Mouse (Mus musculus) lung, postnatal 0 days (tissue): Measurements from ENCODE around the gene Dbndd1. TPM values are rescaled to one million over a fixed set of nuclear protein-coding genes. Genes with fewer than 3 reads are reported as not detected.
"Not testable (repeated sequence)": the region's sequence is repeated elsewhere in the genome, so short reads cannot be mapped to it uniquely, and the experiment has no call there.

ENCODE experiments used
- ATAC-seq: fragments of 200-750 bp; cut with Nextera tagmentation; 2 replicates; pipeline ENCODE4 v1.8.0; 2017; ENCODE audit warnings: moderate library complexity
- DNase-seq: peaks from one replicate; pipeline ENCODE4 v3.0.0-alpha.2; 2016; ENCODE audit warnings: low spot score
- H3K27ac ChIP-seq: fragments of 300-500 bp; sonication (generic); 2 replicates; pipeline ENCODE4 v1.5.1; 2014; ENCODE audit warnings: antibody characterized with exemption, mild to moderate bottlenecking, low read length, mixed read lengths
- H3K27me3 ChIP-seq: fragments of 300-500 bp; sonication (generic); replicated peaks from 2 replicates; pipeline ENCODE4 v1.6.1; 2014; ENCODE audit warnings: low read length, mixed read lengths; ENCODE audit not compliant: insufficient read depth
- H3K36me3 ChIP-seq: fragments of 300-500 bp; sonication (generic); 2 replicates; pipeline ENCODE4 v1.6.1; 2014; ENCODE audit warnings: low read length, mixed read lengths; ENCODE audit not compliant: insufficient read depth
- H3K4me1 ChIP-seq: fragments of 300-500 bp; sonication (generic); 2 replicates; pipeline ENCODE4 v1.6.1; 2014; ENCODE audit warnings: antibody characterized with exemption, low read depth, low read length, mixed read lengths; ENCODE audit not compliant: insufficient read depth
- H3K4me2 ChIP-seq: fragments of 300-500 bp; sonication (generic); replicated peaks from 2 replicates; pipeline ENCODE4 v1.6.1; 2014; ENCODE audit warnings: low read depth, mild to moderate bottlenecking, low read length, moderate library complexity, mixed read lengths
- H3K4me3 ChIP-seq: fragments of 300-500 bp; sonication (generic); 2 replicates; pipeline ENCODE4 v1.5.1; 2014; ENCODE audit warnings: low read depth, low read length
- H3K9ac ChIP-seq: fragments of 300-500 bp; sonication (generic); replicated peaks from 2 replicates; pipeline ENCODE4 v1.6.1; 2014; ENCODE audit warnings: low read depth, mild to moderate bottlenecking
- H3K9me3 ChIP-seq: fragments of 300-500 bp; sonication (generic); 2 replicates; pipeline ENCODE4 v1.6.1; 2016; ENCODE audit warnings: low read length, mixed read lengths
- CTCF ChIP-seq: IDR thresholded peaks from 2 replicates; pipeline ENCODE4 v1.5.1; 2016; ENCODE audit warnings: antibody characterized with exemption, mild to moderate bottlenecking
- EP300 ChIP-seq: IDR thresholded peaks from 2 replicates; pipeline ENCODE4 v1.6.1; 2016; ENCODE audit warnings: antibody characterized with exemption, mild to moderate bottlenecking, control low read depth
- WGBS: fragments of 180-500 bp; shearing (Covaris S2); extraction: QIAGEN DNeasy Blood & Tissue Kit; methylation state at CpG from one replicate; pipeline ENCODE4 v1.1.7; 2014; 5-methylcytosine and 5-hydroxymethylcytosine counted together
- polyA plus RNA-seq: library from polyadenylated mRNA; unstranded; fragments of >200 nt; fragmentation: Nextera tagmentation; extraction: Ambion mirVana; gene quantifications from 2 replicates; pipeline ENCODE4 v1.2.1, GENCODE M21; 2015

Gene Dbndd1
- polyA plus RNA-seq, 1 experiment from 2014 or later = 1.8 TPM

- Histone ChIP-seq H3K27ac (peak within 1 kb of the TSS; percentile 83), H3K4me1 (peaks cover 11% of the 10 kb centered on the region; the same call in 1 of the 2 replicates), H3K27me3 (no peaks in the 10 kb centered on the region), H3K4me2 (peak within 1 kb of the TSS; percentile 73), H3K9me3 (no peaks in the 10 kb centered on the region), H3K36me3 (peaks cover 7% of the 10 kb centered on the region; the same call in 1 of the 2 replicates), H3K9ac (peak within 1 kb of the TSS; percentile 51), H3K4me3 (peak within 1 kb of the TSS; percentile 93)
- DNase-seq (peak; percentile 91), ATAC-seq (peak; percentile 98)
- under 1% methylated on average over 56 of the region's 58 CpGs for WGBS
- TF ChIP-seq CTCF (peak; percentile 23; the same call in 1 of the 2 replicates), EP300 (no peak)
Measured at GRCm38 (mm10) chr8:123477737-123478258, 37.5 kb downstream of the Dbndd1 start, which contains the start of gene Afg3l1. Afg3l1 (plus strand) TSS chr8:123477903.

- Histone ChIP-seq H3K4me3 (peak overlapping the region; percentile 93), H3K27me3 (no peaks in the 10 kb centered on the region), H3K36me3 (peaks cover 5% of the 10 kb centered on the region; the same call in 1 of the 2 replicates), H3K9me3 (no peaks in the 10 kb centered on the region), H3K27ac (no peak overlapping the region; the same call in 1 of the 2 replicates), H3K4me1 (peaks cover 11% of the 10 kb centered on the region; the same call in 1 of the 2 replicates), H3K4me2 (peak overlapping the region; percentile 73), H3K9ac (peak overlapping the region; percentile 51)
- TF ChIP-seq EP300 = no peak
- no peak for TF ChIP-seq CTCF
- WGBS = 6% methylated on average over 33 of the region's 34 CpGs
- ATAC-seq (peak; percentile 13), DNase-seq (peak; percentile 12)
Measured at GRCm38 (mm10) chr8:123476911-123477736, 38.1 kb downstream of the Dbndd1 start.

GRCm38 (mm10) chr8:123474549-123474948 is 40.7 kb downstream of the Dbndd1 start:
- not testable (repeated sequence) for H3K36me3 ChIP-seq, DNase-seq, H3K27me3 ChIP-seq, H3K9ac ChIP-seq, H3K27ac ChIP-seq, ATAC-seq, H3K4me3 ChIP-seq, H3K9me3 ChIP-seq, H3K4me2 ChIP-seq
- WGBS = 61% methylated on average over 5 of the region's 5 CpGs
- H3K4me1 ChIP-seq = peaks cover 11% of the 10 kb centered on the region; the same call in 1 of the 2 replicates

GRCm38 (mm10) chr8:123472991-123473390 is 42.3 kb downstream of the Dbndd1 start:
- not testable (repeated sequence) for H3K9ac ChIP-seq, H3K36me3 ChIP-seq, H3K4me2 ChIP-seq, DNase-seq, H3K27ac ChIP-seq, H3K4me1 ChIP-seq, ATAC-seq, H3K9me3 ChIP-seq, H3K27me3 ChIP-seq, H3K4me3 ChIP-seq
- 48% methylated on average over 6 of the region's 6 CpGs for WGBS

- 71% methylated on average over 3 of the region's 3 CpGs for WGBS
- no peaks in the 10 kb centered on the region for H3K4me1 ChIP-seq
- no peak overlapping the region for H3K4me2 ChIP-seq
- no peak for TF ChIP-seq EP300
- TF ChIP-seq CTCF = no peak
- no peak for DNase-seq
- no peak overlapping the region for H3K4me3 ChIP-seq
- no peaks in the 10 kb centered on the region for H3K36me3 ChIP-seq
- H3K27ac ChIP-seq = no peak overlapping the region
- H3K9ac ChIP-seq = no peak overlapping the region
- H3K27me3 ChIP-seq = no peaks in the 10 kb centered on the region
- ATAC-seq = no peak
- no peaks in the 10 kb centered on the region for H3K9me3 ChIP-seq
Measured at GRCm38 (mm10) chr8:123467476-123467875, 47.8 kb downstream of the Dbndd1 start.

- Histone ChIP-seq H3K9me3 (no peaks in the 10 kb centered on the region), H3K9ac (no peak overlapping the region), H3K4me3 (no peak overlapping the region), H3K27ac (no peak overlapping the region), H3K27me3 (no peaks in the 10 kb centered on the region), H3K4me1 (no peaks in the 10 kb centered on the region), H3K36me3 (no peaks in the 10 kb centered on the region), H3K4me2 (no peak overlapping the region)
- ATAC-seq (no peak), DNase-seq (no peak)
- WGBS = 88% methylated on average over 4 of the region's 4 CpGs
- TF ChIP-seq EP300 (no peak), CTCF (no peak)
Measured at GRCm38 (mm10) chr8:123463651-123464050, 51.6 kb downstream of the Dbndd1 start.

Other genes with a start within 250 kb of the Dbndd1 start
- gene Fanca, start 196.9 kb downstream of the Dbndd1 start, polyA plus RNA-seq = 4.5 and 6.0 TPM in 2 replicates
- gene Spire2, start 182.8 kb downstream of the Dbndd1 start, polyA plus RNA-seq = 1.6 and 2.0 TPM in 2 replicates
- gene Tcf25, start 141.7 kb downstream of the Dbndd1 start, polyA plus RNA-seq = 133 and 144 TPM in 2 replicates
- not detected in 2 replicates for gene Mc1r, start 108.4 kb downstream of the Dbndd1 start, polyA plus RNA-seq
- gene Tubb3, start 104.0 kb downstream of the Dbndd1 start, polyA plus RNA-seq = 0.42 and 0.58 TPM in 2 replicates
- gene Def8, start 91.9 kb downstream of the Dbndd1 start, polyA plus RNA-seq = 11.2 and 11.6 TPM in 2 replicates
- 28.3 and 32.1 TPM in 2 replicates for gene Afg3l1, start 37.6 kb downstream of the Dbndd1 start, polyA plus RNA-seq
- 19.6 and 21.5 TPM in 2 replicates for gene Gas8, start 3.4 kb upstream of the Dbndd1 start, polyA plus RNA-seq
- 5.8 and 8.7 TPM in 2 replicates for gene Rhou, start 138.5 kb upstream of the Dbndd1 start, polyA plus RNA-seq